21 mouse cellular contexts compared by ENCODE assay signal in the genomic region with DNA sequence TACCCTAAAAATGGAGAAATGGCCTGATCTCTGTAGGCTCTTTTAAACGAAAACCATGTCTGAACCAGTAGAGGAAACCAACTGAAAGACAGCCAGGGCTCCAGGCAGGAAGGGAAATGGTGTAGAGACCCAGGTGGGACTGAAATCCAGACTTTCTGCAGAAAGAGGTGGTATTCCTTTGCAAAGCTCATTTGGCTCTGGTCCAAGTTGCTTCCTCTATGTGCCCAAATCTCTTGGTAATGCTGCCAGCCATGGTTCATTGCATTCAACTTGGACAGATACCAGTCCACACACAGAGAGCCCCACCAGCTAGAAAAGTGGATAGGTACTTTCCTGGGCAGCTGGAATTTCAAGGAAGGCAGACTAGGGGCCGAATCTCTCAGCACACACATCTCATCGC. TPM values are rescaled to one million over a fixed set of nuclear protein-coding genes. Genes with fewer than 3 reads are reported as not detected.
A peak's percentile ranks its signal among the peaks of the same experiment; 100 is the strongest.
DNase-seq lines count a peak whose midpoint lies in the region; ATAC-seq lines count a peak whose summit lies in the region.
"Had no signal": no experiment of that assay in that cellular context is flagged by ENCODE, and none has a peak within 500 bp of the region (broad histone marks: within the 10 kb centered on the region; RNA-seq: fewer than 3 reads in every experiment).

No protein-coding gene starts in this region.

- intact Hi-C loops in left cerebral cortex, postnatal 4 days (cut with DNase I), result no loop called here
- intact Hi-C loops in left cerebral cortex, postnatal 25 days (cut with DNase I), result no loop called here

- ATAC-seq in cerebellum, adult (ENCODE audit: insufficient number of reproducible peaks, low FRiP score, low TSS enrichment), result no peak
- ATAC-seq: activated CD4-positive, CD25-positive, alpha-beta regulatory T cell, adult 4 months; CD4-positive, CD25-positive, alpha-beta regulatory T cell, adult 4 months; forebrain, embryonic 13.5 days; forebrain, embryonic 15.5 days; forebrain, postnatal 0 days; Patski had no signal

- peak; percentile 23 for DNase-seq in cerebellum, adult 9-11 months
- DNase-seq in cerebellum, postnatal 14 days, result peak; percentile 22 to 51
- no peak for DNase-seq in cerebellum, postnatal 36 days
- DNase-seq in left cerebral cortex, postnatal 4 days, result peak; percentile 16
- DNase-seq in left cerebral cortex, postnatal 25 days (ENCODE audit: low spot score in 2 of 2), result no peak
- DNase-seq: adrenal gland, adult 8-10 months; adrenal gland, postnatal 14 days; adrenal gland, postnatal 36 days; B cell, adult 2 months; cerebellum, adult 11 months; cerebellum, adult 2 months; cerebellum, adult 9-10 months; forebrain, postnatal 0 days had no signal

RNA-seq across cellular contexts. Expression of gene Ccdc149, which starts 3.5 kb away (rescaled TPM):
- 10 to 100 TPM; 28.2 to 30.7 TPM for total RNA-seq in left cerebral cortex, postnatal 4 days (2021)
- total RNA-seq in left cerebral cortex, postnatal 25 days (2021), result 10 to 100 TPM; 51.4 to 58.7 TPM
- total RNA-seq: CH12.LX, G1E had no signal

Comparison
In these comparisons a context has a peak if more than half of its experiments do, and no peak if none do; other contexts are left out.
1. DNase-seq: peak in cerebellum, adult 9-11 months (single experiment), cerebellum, postnatal 14 days (2 of 2) and left cerebral cortex, postnatal 4 days (single experiment); none in cerebellum, postnatal 36 days (0 of 2) and left cerebral cortex, postnatal 25 days (0 of 2).